Mouse (Mus musculus): ENCODE data around the gene Gbp2b. TPM values are rescaled to one million over a fixed set of nuclear protein-coding genes. Genes with fewer than 3 reads are reported as not detected.
"Not testable (repeated sequence)": the region's sequence is repeated elsewhere in the genome, so short reads cannot be mapped to it uniquely, and the experiment has no call there.

The Gbp2b gene
- polyA plus RNA-seq, 1 experiment, result 0.06 TPM

- 64% methylated on average over 1 of the region's 1 CpGs for WGBS
- peak overlapping the region; percentile 89 for H3K27ac ChIP-seq (ENCODE audit: insufficient read depth, low read length)
- H3K36me3 ChIP-seq (ENCODE audit: control insufficient read depth, insufficient read depth, low read length), result peaks cover 1% of the 10 kb centered on the region; the same call in 1 of the 2 replicates
- TF ChIP-seq POLR2A (IDR thresholded peaks at IDR 0.05; ENCODE audit: low read depth, low read length) (no peak), CTCF (IDR thresholded peaks at IDR 0.05; ENCODE audit: extremely low read depth, insufficient read depth, insufficient read length, insufficient replicate concordance) (no peak)
- no peak for DNase-seq (ENCODE audit: low read depth in 1 of 2, low spot score in 2 of 2)
- H3K27me3 ChIP-seq (ENCODE audit: control insufficient read depth, insufficient read depth, low read length), result no peaks in the 10 kb centered on the region
- no peak overlapping the region for H3K4me3 ChIP-seq (ENCODE audit: extremely low read depth, insufficient read depth, insufficient read length)
- H3K4me1 ChIP-seq (ENCODE audit: control insufficient read depth, insufficient read depth, insufficient read length), result peaks cover 12% of the 10 kb centered on the region
Observed at GRCm38 (mm10) chr3:142619606-142620005, 25.0 kb downstream of the Gbp2b start.

GRCm38 (mm10) chr3:142620111-142620955, 25.7 kb downstream of the Gbp2b start, which contains the start of gene Gbp2:
Gbp2 (plus strand) TSS chr3:142620602.
- H3K27me3 ChIP-seq (ENCODE audit: control insufficient read depth, insufficient read depth, low read length), result no peaks in the 10 kb centered on the region
- no peak for DNase-seq (ENCODE audit: low read depth in 1 of 2, low spot score in 2 of 2)
- peaks cover 2% of the 10 kb centered on the region; the same call in 1 of the 2 replicates for H3K36me3 ChIP-seq (ENCODE audit: control insufficient read depth, insufficient read depth, low read length)
- no peak for TF ChIP-seq POLR2A (IDR thresholded peaks at IDR 0.05; ENCODE audit: low read depth, low read length)
- TF ChIP-seq CTCF (IDR thresholded peaks at IDR 0.05; ENCODE audit: extremely low read depth, insufficient read depth, insufficient read length, insufficient replicate concordance), result no peak
- peak within 1 kb of the TSS; percentile 62 for H3K4me3 ChIP-seq (ENCODE audit: extremely low read depth, insufficient read depth, insufficient read length)
- H3K27ac ChIP-seq (ENCODE audit: insufficient read depth, low read length), result peak within 1 kb of the TSS; percentile 95
- H3K4me1 ChIP-seq (ENCODE audit: control insufficient read depth, insufficient read depth, insufficient read length), result peaks cover 12% of the 10 kb centered on the region
- WGBS, result 3% methylated on average over 4 of the region's 4 CpGs

GRCm38 (mm10) chr3:142620956-142621562, 26.4 kb downstream of the Gbp2b start:
- Histone ChIP-seq H3K4me3 (ENCODE audit: extremely low read depth, insufficient read depth, insufficient read length) (peak overlapping the region; percentile 62; the same call in 1 of the 2 replicates), H3K36me3 (ENCODE audit: control insufficient read depth, insufficient read depth, low read length) (peaks cover 4% of the 10 kb centered on the region; the same call in 1 of the 2 replicates), H3K27me3 (ENCODE audit: control insufficient read depth, insufficient read depth, low read length) (no peaks in the 10 kb centered on the region), H3K27ac (ENCODE audit: insufficient read depth, low read length) (peak overlapping the region; percentile 95), H3K4me1 (ENCODE audit: control insufficient read depth, insufficient read depth, insufficient read length) (peaks cover 12% of the 10 kb centered on the region)
- WGBS, result 18% methylated on average over 3 of the region's 3 CpGs
- DNase-seq (ENCODE audit: low read depth in 1 of 2, low spot score in 2 of 2), result peak in 1 of 2 experiments; percentile 17
- no peak for TF ChIP-seq POLR2A (IDR thresholded peaks at IDR 0.05; ENCODE audit: low read depth, low read length)
- TF ChIP-seq CTCF (IDR thresholded peaks at IDR 0.05; ENCODE audit: extremely low read depth, insufficient read depth, insufficient read length, insufficient replicate concordance), result peak; percentile 44; the same call in 1 of the 2 replicates

GRCm38 (mm10) chr3:142630385-142630784, 35.7 kb downstream of the Gbp2b start:
- DNase-seq (ENCODE audit: low read depth in 1 of 2, low spot score in 2 of 2), result no peak
- Histone ChIP-seq H3K4me1 (ENCODE audit: control insufficient read depth, insufficient read depth, insufficient read length) (no peaks in the 10 kb centered on the region), H3K36me3 (ENCODE audit: control insufficient read depth, insufficient read depth, low read length) (peaks cover 12% of the 10 kb centered on the region), H3K27ac (ENCODE audit: insufficient read depth, low read length) (no peak overlapping the region), H3K4me3 (ENCODE audit: extremely low read depth, insufficient read depth, insufficient read length) (no peak overlapping the region), H3K27me3 (ENCODE audit: control insufficient read depth, insufficient read depth, low read length) (no peaks in the 10 kb centered on the region)
- WGBS, result 51% methylated on average over 8 of the region's 8 CpGs
- TF ChIP-seq POLR2A (IDR thresholded peaks at IDR 0.05; ENCODE audit: low read depth, low read length), result no peak
- TF ChIP-seq CTCF (IDR thresholded peaks at IDR 0.05; ENCODE audit: extremely low read depth, insufficient read depth, insufficient read length, insufficient replicate concordance), result no peak

- TF ChIP-seq CTCF (IDR thresholded peaks at IDR 0.05; ENCODE audit: extremely low read depth, insufficient read depth, insufficient read length, insufficient replicate concordance) (peak; percentile 37; the same call in 1 of the 2 replicates), POLR2A (IDR thresholded peaks at IDR 0.05; ENCODE audit: low read depth, low read length) (no peak)
- Histone ChIP-seq H3K4me3 (ENCODE audit: extremely low read depth, insufficient read depth, insufficient read length) (no peak overlapping the region), H3K27me3 (ENCODE audit: control insufficient read depth, insufficient read depth, low read length) (no peaks in the 10 kb centered on the region), H3K4me1 (ENCODE audit: control insufficient read depth, insufficient read depth, insufficient read length) (no peaks in the 10 kb centered on the region), H3K27ac (ENCODE audit: insufficient read depth, low read length) (no peak overlapping the region), H3K36me3 (ENCODE audit: control insufficient read depth, insufficient read depth, low read length) (peaks cover 5% of the 10 kb centered on the region)
- 4% methylated on average over 9 of the region's 9 CpGs for WGBS
- peak in 1 of 2 experiments; percentile 56 for DNase-seq (ENCODE audit: low read depth in 1 of 2, low spot score in 2 of 2)
Observed at GRCm38 (mm10) chr3:142640201-142640600, 45.6 kb downstream of the Gbp2b start.

GRCm38 (mm10) chr3:142645949-142646348, 51.3 kb downstream of the Gbp2b start:
- peak; percentile 59 to 68 for DNase-seq (ENCODE audit: low read depth in 1 of 2, low spot score in 2 of 2)
- not testable (repeated sequence) for H3K36me3 ChIP-seq (ENCODE audit: control insufficient read depth, insufficient read depth, low read length)

GRCm38 (mm10) chr3:142647836-142648235, 53.2 kb downstream of the Gbp2b start:
- not testable (repeated sequence) for H3K4me3 ChIP-seq (ENCODE audit: extremely low read depth, insufficient read depth, insufficient read length); DNase-seq (ENCODE audit: low read depth in 1 of 2, low spot score in 2 of 2); H3K27me3 ChIP-seq (ENCODE audit: control insufficient read depth, insufficient read depth, low read length); H3K27ac ChIP-seq (ENCODE audit: insufficient read depth, low read length); H3K4me1 ChIP-seq (ENCODE audit: control insufficient read depth, insufficient read depth, insufficient read length); H3K36me3 ChIP-seq (ENCODE audit: control insufficient read depth, insufficient read depth, low read length)
- 71% methylated on average over 7 of the region's 7 CpGs for WGBS

More at GRCm38 (mm10) chr3:142645949-142646348, 51.3 kb downstream of the Gbp2b start:
- TF ChIP-seq CTCF (IDR thresholded peaks at IDR 0.05; ENCODE audit: extremely low read depth, insufficient read depth, insufficient read length, insufficient replicate concordance), result peak; percentile 37; the same call in 1 of the 2 replicates
- not testable (repeated sequence) for H3K27me3 ChIP-seq (ENCODE audit: control insufficient read depth, insufficient read depth, low read length); H3K4me1 ChIP-seq (ENCODE audit: control insufficient read depth, insufficient read depth, insufficient read length); H3K27ac ChIP-seq (ENCODE audit: insufficient read depth, low read length); H3K4me3 ChIP-seq (ENCODE audit: extremely low read depth, insufficient read depth, insufficient read length)
- WGBS, result 5% methylated on average over 2 of the region's 2 CpGs
